Mouse (Mus musculus) frontal cortex, postnatal 25 days (tissue): ENCODE data around the gene Dnm3.

Experiments used
- DNase-seq, 2 experiments: peaks; one replicate each; pipeline ENCODE4 v3.0.0; 2022; ENCODE audit warnings: low spot score in 2 of 2

Dnm3 gene

GRCm38 (mm10) chr1:162075416-162075815 is 402.4 kb downstream of the Dnm3 start:
- no peak for DNase-seq

DNA sequence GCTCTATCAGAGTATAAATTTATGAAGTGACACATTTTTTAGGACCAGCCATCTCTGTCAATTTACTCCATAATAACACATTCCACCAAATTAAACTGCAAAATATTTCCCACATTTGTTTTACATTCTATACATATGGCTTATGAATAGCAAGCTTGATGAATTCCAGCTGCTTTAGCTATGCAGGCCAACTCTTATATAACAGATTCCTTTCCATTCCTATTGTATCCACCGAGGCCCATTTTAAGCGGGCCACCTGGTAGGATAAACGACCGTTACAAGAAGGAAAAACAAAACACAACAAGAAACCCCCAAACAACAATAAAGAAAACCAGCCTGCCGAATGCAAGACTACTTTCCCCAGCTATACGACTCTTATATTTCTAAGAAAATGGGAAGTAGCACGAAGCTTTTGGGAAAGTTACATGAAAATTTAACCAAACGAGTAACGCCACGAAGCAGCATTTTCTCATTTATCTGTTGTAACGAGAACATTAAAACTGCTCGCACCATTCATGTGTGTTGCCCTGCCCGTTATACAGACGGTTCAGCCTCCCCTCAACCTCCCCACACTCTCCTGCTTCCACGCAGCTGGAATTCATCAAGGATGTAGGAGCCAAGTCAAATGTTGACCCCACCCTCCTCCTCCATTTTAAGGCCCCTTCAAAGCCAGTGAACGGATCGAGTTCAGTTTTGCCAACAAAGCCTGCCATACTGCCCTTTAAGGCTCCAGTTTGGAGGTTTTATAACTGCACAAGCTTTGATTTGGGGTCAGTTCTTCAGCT is 403.0 kb downstream of the Dnm3 start:
- no peak for DNase-seq

DNA sequence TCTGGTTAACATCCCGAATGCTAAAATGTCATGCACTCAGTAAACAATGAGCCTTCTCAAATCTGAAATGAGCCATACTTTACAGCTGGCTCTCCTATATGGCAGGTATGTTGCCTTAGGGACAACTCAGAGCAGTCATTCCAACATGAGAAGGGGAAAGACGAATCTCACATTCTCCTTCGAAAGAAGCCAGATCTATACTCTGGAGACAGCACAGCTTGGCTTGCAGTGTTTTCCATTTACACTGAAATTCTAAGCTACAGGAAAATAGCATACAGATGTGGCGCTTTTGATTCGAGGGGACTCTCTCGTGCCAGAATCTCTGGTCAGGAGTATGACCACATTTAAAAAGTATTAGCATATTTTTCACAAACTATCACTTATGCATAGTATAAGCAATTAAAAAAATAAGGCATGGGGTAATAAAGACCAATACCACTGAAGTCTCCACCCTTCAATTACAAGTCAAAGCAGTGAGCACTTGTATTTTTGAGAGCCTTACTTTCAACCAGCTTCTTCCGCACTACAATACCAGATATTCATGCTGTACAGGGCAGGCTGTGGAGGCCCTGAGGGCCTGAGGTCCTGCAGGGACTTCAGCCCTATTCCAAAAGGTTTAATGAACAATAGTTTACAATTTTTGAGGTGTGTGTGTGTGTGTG is 404.8 kb downstream of the Dnm3 start:
- DNase-seq: no peak

GRCm38 (mm10) chr1:162053608-162054007 is 424.2 kb downstream of the Dnm3 start:
- DNase-seq: no peak

DNA sequence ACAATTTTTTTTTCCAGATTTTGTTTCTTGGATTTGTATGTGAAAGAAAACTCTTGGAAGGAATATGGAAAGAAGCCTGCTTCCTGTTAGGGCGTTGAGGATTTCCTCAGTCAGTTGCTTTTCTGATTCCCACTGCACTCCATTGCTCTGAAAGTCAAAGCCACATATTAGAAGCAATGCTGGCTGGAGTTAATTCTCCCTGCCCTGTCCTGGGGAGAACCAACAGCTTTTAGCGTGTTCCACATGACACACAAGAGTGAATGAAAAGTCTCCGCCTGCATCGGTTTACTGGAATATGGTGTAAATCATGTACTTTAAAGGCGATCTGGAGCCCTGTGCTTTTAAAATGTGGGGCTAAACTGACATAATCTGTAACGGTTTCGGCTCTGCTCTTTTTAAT is 424.6 kb downstream of the Dnm3 start:
- no peak for DNase-seq

DNA sequence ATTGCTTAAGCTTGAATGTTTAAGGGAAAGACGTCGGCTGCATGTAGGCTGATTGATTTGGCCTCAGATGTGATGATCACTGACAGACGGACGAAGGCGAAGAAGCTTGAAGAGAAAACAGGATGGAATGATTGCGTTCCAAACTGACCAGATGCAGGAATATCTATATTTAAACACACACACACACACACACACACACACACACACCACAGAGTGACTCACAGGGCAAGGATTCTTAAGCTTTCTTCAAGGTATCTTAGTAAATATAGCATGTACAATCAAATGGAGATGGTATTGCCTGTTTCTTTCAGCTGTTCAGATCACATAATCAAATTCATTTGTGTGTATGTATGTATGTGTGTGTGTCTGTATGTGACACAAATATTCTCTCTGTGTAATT is 425.1 kb downstream of the Dnm3 start:
- DNase-seq: no peak

DNA sequence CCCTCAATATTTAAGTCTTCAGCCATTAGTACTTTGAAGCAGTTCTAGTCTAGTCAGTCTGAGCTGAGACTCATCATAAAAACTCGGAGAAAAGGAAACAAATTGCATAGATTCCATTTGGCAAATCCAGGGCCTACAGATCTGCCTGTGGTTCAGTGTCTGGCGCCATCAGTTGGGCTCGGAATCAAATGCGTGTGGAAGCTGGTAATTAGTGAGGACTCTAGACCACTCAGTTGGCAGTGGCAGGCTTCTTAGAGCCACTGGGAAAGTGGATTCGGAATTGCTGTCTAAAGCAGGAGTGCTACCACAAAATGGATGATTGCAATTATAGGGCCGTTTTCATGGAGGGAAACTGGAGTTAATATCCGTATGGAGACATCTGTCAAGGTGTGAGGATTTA is 425.7 kb downstream of the Dnm3 start:
- DNase-seq: no peak

- DNase-seq: no peak
Observed at GRCm38 (mm10) chr1:162051710-162052109, 426.1 kb downstream of the Dnm3 start.

DNA sequence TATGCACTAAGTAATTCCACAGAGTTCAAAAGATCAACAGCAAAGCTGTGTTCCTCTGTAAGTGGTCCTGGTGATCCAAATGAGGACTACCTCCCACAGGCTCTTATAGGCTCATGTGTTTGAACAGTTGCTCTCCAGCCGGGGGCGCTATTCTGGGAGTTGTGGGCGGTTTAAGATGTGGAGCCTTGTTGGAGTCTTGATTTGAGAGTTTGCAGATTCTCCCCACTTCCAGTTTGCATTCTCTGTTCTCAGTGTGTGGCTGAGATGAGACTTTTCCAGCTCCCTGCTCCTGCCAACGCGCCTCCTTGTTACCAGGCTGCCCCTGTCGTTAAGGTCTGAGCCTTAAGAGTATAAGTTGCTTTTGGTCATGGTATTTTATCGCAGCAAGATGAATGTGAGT is 430.2 kb downstream of the Dnm3 start:
- DNase-seq: no peak

- no peak for DNase-seq
Observed at GRCm38 (mm10) chr1:162043788-162044717, 433.8 kb downstream of the Dnm3 start.

- no peak for DNase-seq
Observed at GRCm38 (mm10) chr1:162043216-162043615, 434.6 kb downstream of the Dnm3 start.

DNA sequence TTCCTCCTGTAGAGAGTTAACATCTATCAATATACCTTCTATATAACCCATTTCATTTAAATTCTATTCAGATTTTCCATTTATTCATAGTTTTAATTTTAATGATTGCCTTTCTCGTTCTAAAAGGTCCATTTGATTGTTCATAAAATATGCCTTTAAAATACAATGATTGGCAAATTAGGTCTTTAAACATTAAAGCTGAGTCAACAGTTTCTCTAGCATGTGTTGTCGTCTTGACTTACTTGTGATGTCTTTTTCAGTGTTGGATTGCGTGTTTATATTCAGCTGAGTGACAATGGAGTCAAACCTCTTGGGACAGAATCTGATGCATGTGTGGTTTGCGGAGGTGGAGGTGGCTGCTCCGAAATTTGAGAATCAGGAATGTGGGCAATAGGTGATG is 435.4 kb downstream of the Dnm3 start:
- DNase-seq: no peak

DNA sequence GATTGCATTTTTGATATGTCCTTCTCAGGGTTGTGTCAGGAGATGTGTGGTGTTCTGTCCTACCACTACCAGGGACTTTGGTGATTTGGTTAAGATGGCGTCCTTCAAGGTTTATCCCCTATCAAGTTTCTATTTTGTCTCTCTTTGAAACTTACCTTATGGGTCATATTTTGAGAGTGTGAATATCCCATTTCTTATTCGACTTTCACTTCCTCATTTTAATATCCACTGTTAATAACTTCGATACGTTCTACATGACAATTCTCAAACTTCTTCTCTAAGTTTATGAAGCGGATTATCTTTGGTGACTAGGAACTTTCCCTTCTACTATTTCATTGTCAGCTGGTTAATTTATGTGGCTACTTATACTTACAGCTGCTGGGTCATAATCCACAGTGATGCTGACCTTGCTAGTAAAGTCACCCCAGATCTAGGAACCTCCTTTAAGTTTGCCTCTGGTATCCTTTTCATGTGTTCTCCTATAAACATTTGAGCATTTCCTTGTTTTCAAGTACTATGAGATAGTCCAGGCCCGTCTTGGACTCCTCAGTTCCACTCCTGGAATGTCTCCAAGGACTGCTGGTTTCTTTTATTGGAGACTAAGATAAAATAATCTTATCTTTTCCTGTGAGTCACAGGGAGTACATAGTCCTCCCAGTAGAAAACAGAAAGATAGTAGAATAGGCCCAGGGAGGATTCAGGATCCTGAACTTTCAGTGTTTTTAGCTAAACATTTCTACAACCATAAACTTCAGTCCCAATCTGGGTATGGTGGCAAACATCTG is 437.2 kb downstream of the Dnm3 start:
- DNase-seq: no peak

DNA sequence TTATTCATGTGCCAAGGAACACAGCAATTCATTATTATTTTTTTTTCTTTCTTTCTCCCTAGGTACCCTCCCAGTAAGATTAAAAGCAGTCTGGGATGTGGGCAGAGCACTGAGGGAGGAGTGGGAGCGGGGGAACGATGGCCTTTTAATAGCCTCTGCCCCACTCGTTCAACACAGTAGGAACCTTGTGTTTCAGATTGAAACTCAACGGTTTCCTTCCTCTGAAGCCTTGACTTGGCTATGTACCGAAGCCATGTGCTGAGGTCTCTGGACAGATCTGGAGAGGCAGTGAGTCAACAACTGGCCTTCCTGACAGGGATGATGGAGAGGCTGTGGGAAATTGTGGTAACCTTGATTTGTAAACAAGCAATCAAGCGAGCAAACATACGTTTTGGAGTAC is 438.0 kb downstream of the Dnm3 start:
- DNase-seq: no peak

- no peak for DNase-seq
Observed at GRCm38 (mm10) chr1:162039011-162039595, 438.7 kb downstream of the Dnm3 start.

DNA sequence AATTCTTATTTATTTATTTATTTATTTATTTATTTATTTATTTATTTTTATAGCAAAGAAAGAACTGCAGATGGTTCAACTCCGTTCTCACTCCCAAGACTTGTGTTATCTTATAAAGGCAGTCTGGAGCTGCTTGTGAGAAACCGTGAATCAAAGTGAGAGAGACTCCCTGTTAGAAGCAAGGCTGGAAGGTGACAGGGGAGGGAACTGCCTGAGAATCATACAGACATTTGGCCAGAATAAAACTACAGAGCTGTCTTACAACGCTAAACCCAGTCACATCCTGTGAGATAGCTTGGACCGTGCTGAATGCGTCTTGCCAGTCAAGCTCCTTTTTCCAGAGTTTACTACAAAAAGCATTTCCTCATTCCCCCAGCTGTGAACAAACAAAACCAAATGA is 439.4 kb downstream of the Dnm3 start:
- DNase-seq: no peak

DNA sequence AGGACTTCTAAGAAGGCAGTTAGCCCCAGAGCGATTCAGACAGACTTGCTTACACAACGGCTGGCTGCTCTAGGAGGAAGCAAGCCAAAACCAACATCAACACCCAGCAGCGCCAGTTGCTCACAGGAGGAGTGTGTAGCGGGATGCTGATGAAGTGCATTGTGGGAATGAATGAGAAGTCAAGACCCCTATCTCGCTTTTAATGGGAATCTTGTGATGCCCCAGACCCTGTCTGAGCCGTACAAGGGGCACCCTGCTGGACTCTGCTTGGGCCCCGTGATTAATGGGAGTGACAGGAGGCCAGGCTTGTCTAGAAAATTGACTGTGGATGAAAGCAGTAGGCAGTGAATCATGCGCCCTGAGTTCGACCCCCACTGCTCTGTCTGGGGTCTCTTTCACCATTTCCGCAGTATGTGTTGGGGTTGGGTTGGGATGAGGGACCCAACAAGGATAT is 439.8 kb downstream of the Dnm3 start:
- peak; percentile 11 to 15 for DNase-seq

GRCm38 (mm10) chr1:162037185-162037765 is 440.6 kb downstream of the Dnm3 start:
- DNase-seq: no peak

GRCm38 (mm10) chr1:162036461-162036835 is 441.4 kb downstream of the Dnm3 start:
- DNase-seq: no peak

DNA sequence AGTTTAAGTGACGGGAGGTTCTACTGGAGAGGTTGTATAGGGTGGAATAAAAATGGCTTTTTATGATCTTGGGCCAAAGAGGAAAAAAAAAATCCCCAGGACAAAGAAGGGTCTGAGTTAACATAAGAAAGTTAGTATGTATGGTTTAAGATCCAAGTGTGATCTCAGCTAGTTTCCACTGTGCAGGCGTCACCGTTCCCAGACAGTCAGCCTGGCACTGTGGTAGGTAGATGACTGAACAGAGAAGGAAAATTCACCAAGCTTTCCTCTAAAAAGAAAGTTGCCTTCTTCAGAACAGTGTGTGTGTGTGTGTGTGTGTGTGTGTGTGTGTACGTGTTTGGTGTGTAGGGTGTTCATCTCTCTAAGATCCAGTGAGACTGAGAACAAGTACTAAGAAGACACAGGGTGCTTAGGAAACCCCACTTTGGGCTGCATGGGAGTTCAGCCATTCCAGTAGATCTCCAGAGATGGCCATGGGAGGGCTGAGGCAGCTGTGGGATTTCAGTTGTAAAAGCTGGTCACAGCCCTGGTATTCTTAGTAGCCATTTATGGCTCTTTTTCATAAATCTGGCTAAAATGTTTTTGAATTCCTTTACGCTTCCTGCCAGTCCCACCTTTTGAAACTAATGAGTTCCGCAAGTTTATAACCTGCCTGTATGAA is 441.9 kb downstream of the Dnm3 start:
- DNase-seq: no peak
